Mouse (Mus musculus): ENCODE measurements around the gene Pnliprp1.
A peak's percentile ranks its signal among the peaks of the same experiment; 100 is the strongest.

The Pnliprp1 gene

GRCm38 (mm10) chr19:58728445-58729031, at the start of gene Pnliprp1:
Gene Pnliprp1, plus strand, starts transcription at chr19:58728887.
- no peak for DNase-seq (ENCODE audit: low spot score)

GRCm38 (mm10) chr19:58688933-58689332, 39.8 kb upstream of the Pnliprp1 start:
- no peak for DNase-seq (ENCODE audit: low spot score)

GRCm38 (mm10) chr19:58695314-58695713, 33.4 kb upstream of the Pnliprp1 start:
- DNase-seq (ENCODE audit: low spot score), result no peak

GRCm38 (mm10) chr19:58696235-58696634, 32.5 kb upstream of the Pnliprp1 start:
- no peak for DNase-seq (ENCODE audit: low spot score)

GRCm38 (mm10) chr19:58704556-58704955, 24.1 kb upstream of the Pnliprp1 start:
- no peak for DNase-seq (ENCODE audit: low spot score)

GRCm38 (mm10) chr19:58708611-58709010, 20.1 kb upstream of the Pnliprp1 start:
- DNase-seq (ENCODE audit: low spot score), result no peak

GRCm38 (mm10) chr19:58717925-58718324, 10.8 kb upstream of the Pnliprp1 start:
- no peak for DNase-seq (ENCODE audit: low spot score)

- no peak for DNase-seq (ENCODE audit: low spot score)
These were observed 8.2 kb upstream of the Pnliprp1 start for GRCm38 (mm10) chr19:58720439-58720838.

- DNase-seq (ENCODE audit: low spot score), result no peak
These were observed 2.1 kb upstream of the Pnliprp1 start for GRCm38 (mm10) chr19:58726551-58726950.

- no peak for DNase-seq (ENCODE audit: low spot score)
These were observed 931 bp upstream of the Pnliprp1 start for GRCm38 (mm10) chr19:58727756-58728155.

- no peak for DNase-seq (ENCODE audit: low spot score)
These were observed 4.5 kb downstream of the Pnliprp1 start for GRCm38 (mm10) chr19:58733216-58733615.

- no peak for DNase-seq (ENCODE audit: low spot score)
These were observed 9.4 kb downstream of the Pnliprp1 start for GRCm38 (mm10) chr19:58738111-58738510.

GRCm38 (mm10) chr19:58741036-58741435, 12.3 kb downstream of the Pnliprp1 start:
- DNase-seq (ENCODE audit: low spot score), result no peak

GRCm38 (mm10) chr19:58742711-58743110, 14.0 kb downstream of the Pnliprp1 start:
- no peak for DNase-seq (ENCODE audit: low spot score)

- DNase-seq (ENCODE audit: low spot score), result no peak
These were observed 15.0 kb downstream of the Pnliprp1 start for GRCm38 (mm10) chr19:58743736-58744135.

GRCm38 (mm10) chr19:58747498-58748000, 18.9 kb downstream of the Pnliprp1 start:
- DNase-seq (ENCODE audit: low spot score), result no peak

GRCm38 (mm10) chr19:58750822-58751221, 22.1 kb downstream of the Pnliprp1 start:
- no peak for DNase-seq (ENCODE audit: low spot score)

GRCm38 (mm10) chr19:58751504-58751903, 22.8 kb downstream of the Pnliprp1 start:
- DNase-seq (ENCODE audit: low spot score), result no peak

- no peak for DNase-seq (ENCODE audit: low spot score)
These were observed 30.2 kb downstream of the Pnliprp1 start for GRCm38 (mm10) chr19:58758871-58759270.

- DNase-seq (ENCODE audit: low spot score), result no peak
These were observed 30.7 kb downstream of the Pnliprp1 start, which contains the start of gene Pnliprp2 for GRCm38 (mm10) chr19:58759423-58759822. Gene Pnliprp2, plus strand, starts transcription at chr19:58759719.

GRCm38 (mm10) chr19:58762316-58762715, 33.6 kb downstream of the Pnliprp1 start:
- DNase-seq (ENCODE audit: low spot score), result no peak

- peak; percentile 62 for DNase-seq (ENCODE audit: low spot score)
These were observed 34.3 kb downstream of the Pnliprp1 start for GRCm38 (mm10) chr19:58762848-58763541.

- DNase-seq (ENCODE audit: low spot score), result no peak
These were observed 38.6 kb downstream of the Pnliprp1 start for GRCm38 (mm10) chr19:58767329-58767728.

Measured in ovary, postnatal 14 days (tissue).